Mouse (Mus musculus): ENCODE results near the gene Adamts3.

DNA sequence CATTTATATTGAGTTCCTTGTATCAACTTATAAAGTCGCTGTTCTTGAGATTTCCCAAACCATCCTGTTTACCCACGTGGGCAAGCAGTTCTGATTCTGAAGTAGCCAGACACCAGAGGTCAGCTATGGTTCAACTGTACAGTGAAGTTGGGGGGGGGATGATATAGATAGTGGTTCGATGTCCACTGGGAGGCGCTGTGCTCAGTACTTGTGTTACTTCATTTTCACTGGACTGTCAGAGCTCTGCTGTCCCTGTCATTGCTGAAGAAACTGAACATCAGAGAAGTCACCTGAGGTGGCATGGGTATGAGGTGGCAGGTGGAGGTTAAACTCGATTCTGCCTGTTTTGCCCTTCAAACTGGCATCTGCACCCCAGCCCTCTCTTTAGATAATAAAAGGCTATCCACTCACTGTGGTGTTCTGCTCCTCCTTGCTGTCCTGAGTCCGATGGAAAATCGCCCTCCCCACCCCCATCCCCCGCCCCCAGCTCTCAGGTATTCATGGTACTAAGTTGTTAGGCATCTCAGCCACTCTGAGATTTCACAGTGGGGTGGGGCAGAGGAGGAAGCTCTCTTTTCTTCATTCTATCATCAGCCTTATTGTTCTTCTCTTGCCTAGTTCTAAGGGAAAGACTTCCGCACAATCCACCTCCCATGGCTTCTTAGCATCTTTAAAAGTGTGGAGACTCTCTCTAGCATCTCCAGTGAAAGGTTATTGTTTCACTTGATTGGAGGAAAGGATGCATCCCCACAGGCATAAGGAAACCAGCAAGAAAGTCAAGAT, 208.9 kb downstream of the Adamts3 start:
- TF ChIP-seq CTCF (conservative IDR thresholded peaks at IDR 0.05; ENCODE audit: low read length) (peak; percentile 52), POU5F1 (IDR thresholded peaks at IDR 0.05; ENCODE audit: borderline replicate concordance, low read length) (no peak), NANOG (IDR thresholded peaks at IDR 0.05; ENCODE audit: borderline replicate concordance, low read length) (peak; percentile 51; the same call in 1 of the 2 replicates)
